Mouse (Mus musculus) cortical plate, adult 2 months (tissue): ENCODE results near the gene Gba2.

Experiments used
- CTCF ChIP-seq: fragments of 200-500 bp; IDR thresholded peaks from 2 replicates; pipeline ENCODE4 v1.5.1; 2011; ENCODE audit warnings: mild to moderate bottlenecking, control low read depth, low read length; ENCODE audit not compliant: insufficient read depth; ENCODE audit errors: extremely low read depth
- POLR2A ChIP-seq: fragments of 200-500 bp; IDR thresholded peaks from 2 replicates; pipeline ENCODE4 v1.6.1; 2011; ENCODE audit warnings: mild to moderate bottlenecking, low read length, control low read depth; ENCODE audit not compliant: insufficient read depth; ENCODE audit errors: extremely low read depth

DNA sequence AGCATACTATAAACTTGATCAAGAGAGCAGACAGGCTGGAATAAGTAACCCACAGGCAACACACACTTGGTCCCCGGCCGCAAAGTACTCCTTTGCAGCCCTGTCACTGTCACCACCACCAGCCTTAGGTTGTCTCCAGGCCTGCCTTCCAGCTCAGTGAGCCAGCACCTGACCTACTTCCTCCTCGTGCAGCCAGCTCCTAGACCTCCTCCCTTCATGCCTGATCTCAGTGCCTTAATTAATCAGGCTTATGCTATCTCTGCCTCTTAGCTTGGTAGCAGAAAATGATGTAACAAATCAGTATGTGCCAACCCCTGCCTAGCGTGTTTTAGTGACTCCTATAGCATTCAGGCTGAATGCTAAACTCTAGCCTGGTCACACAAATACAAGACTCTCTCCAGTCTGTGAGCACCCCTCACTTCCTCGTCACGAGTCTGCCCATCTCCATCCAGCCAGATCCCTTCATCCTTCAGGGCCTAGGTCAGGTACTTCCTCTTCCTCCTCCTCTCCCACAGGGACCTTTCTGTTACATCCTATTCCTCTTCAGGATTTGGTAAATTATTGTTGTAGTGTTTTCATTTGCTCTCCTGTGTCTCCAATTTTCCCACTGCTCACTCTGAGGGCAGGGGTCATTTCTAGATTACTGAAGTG is 7.2 kb downstream of the Gba2 start:
- TF ChIP-seq CTCF (no peak), POLR2A (no peak)
